Mouse (Mus musculus) neural tube, embryonic 11.5 days (tissue): Measurements from ENCODE around the gene 1190005I06Rik. TPM values are rescaled to one million over a fixed set of nuclear protein-coding genes. Genes with fewer than 3 reads are reported as not detected.
A peak's percentile ranks its signal among the peaks of the same experiment; 100 is the strongest.

Experiments used
- ATAC-seq: fragments of 200-750 bp; cut with Nextera tagmentation; 2 replicates; pipeline ENCODE4 v1.8.0; 2017; ENCODE audit warnings: moderate number of reproducible peaks, mild to moderate bottlenecking, moderate TSS enrichment, moderate library complexity; ENCODE audit not compliant: insufficient read depth, low FRiP score, low TSS enrichment
- DNase-seq: peaks from one replicate; pipeline ENCODE4 v3.0.0-alpha.2; 2015; ENCODE audit warnings: low spot score
- H3K27ac ChIP-seq: fragments of 300-500 bp; sonication (generic); 2 replicates; pipeline ENCODE4 v1.5.1; 2014; ENCODE audit warnings: low read depth, mild to moderate bottlenecking, low read length
- H3K27me3 ChIP-seq: fragments of 300-500 bp; sonication (generic); 2 replicates; pipeline ENCODE4 v1.6.1; 2014; ENCODE audit warnings: mild to moderate bottlenecking, low read length, mixed read lengths; ENCODE audit not compliant: control insufficient read depth, insufficient read depth
- H3K36me3 ChIP-seq: fragments of 300-500 bp; sonication (generic); 2 replicates; pipeline ENCODE4 v1.6.1; 2014; ENCODE audit warnings: mild to moderate bottlenecking, low read length, moderate library complexity, mixed read lengths; ENCODE audit not compliant: control insufficient read depth, insufficient read depth
- H3K4me1 ChIP-seq: fragments of 300-500 bp; sonication (generic); 2 replicates; pipeline ENCODE4 v1.6.1; 2014; ENCODE audit warnings: low read length, mixed read lengths; ENCODE audit not compliant: control insufficient read depth, insufficient read depth
- H3K4me2 ChIP-seq: fragments of 300-500 bp; sonication (generic); 2 replicates; pipeline ENCODE4 v1.6.1; 2014; ENCODE audit warnings: low read depth, mild to moderate bottlenecking, moderate library complexity
- H3K4me3 ChIP-seq: fragments of 300-500 bp; sonication (generic); 2 replicates; pipeline ENCODE4 v1.5.1; 2014; ENCODE audit warnings: low read depth, low read length
- H3K9ac ChIP-seq: fragments of 300-500 bp; sonication (generic); 2 replicates; pipeline ENCODE4 v1.6.1; 2014; ENCODE audit warnings: mild to moderate bottlenecking, low read length
- H3K9me3 ChIP-seq: fragments of 300-500 bp; sonication (generic); 2 replicates; pipeline ENCODE4 v1.6.1; 2016; ENCODE audit warnings: low read length; ENCODE audit not compliant: control insufficient read depth
- WGBS: fragments of 180-500 bp; shearing (Covaris S2); extraction: QIAGEN DNeasy Blood & Tissue Kit; methylation state at CpG from one replicate; pipeline ENCODE4 v1.1.7; 2014; 5-methylcytosine and 5-hydroxymethylcytosine counted together
- polyA plus RNA-seq: library from polyadenylated mRNA; unstranded; fragments of >200 nt; fragmentation: Nextera tagmentation; extraction: Ambion mirVana; gene quantifications from 2 replicates; pipeline ENCODE4 v1.2.1, GENCODE M21; 2014

1190005I06Rik gene
- polyA plus RNA-seq, 1 experiment from 2014 or later: 2.5 TPM

GRCm38 (mm10) chr8:120631441-120632375, 15.7 kb downstream of the 1190005I06Rik start:
- ATAC-seq (no peak), DNase-seq (no peak)
- Histone ChIP-seq H3K9ac (no peak overlapping the region), H3K27me3 (peaks cover 18% of the 10 kb centered on the region), H3K4me3 (no peak overlapping the region), H3K36me3 (no peaks in the 10 kb centered on the region), H3K4me2 (no peak overlapping the region), H3K9me3 (no peaks in the 10 kb centered on the region), H3K4me1 (peaks cover 14% of the 10 kb centered on the region), H3K27ac (no peak overlapping the region)
- WGBS: 78% methylated on average over 21 of the region's 21 CpGs

DNA sequence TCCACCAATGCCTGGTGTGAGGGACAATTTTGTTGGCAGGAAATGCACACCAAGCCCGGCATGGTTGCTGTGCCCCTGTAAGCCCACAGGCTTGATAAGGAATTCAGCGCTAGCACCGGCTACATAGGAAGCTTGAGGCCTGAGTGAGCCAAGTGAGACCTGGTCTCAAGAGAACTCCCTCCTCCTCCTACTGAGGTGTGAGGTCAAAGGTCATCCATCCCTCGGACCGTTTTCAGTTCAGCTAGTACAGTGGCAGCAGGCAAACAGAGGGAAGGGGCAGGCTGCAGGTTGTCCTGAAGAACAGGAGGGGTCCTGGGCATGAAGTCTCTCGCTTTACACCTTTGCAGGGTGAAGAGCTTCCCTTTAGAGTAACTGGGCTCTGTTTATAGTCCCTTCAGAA, 16.6 kb downstream of the 1190005I06Rik start:
- 39% methylated on average over 6 of the region's 6 CpGs for WGBS
- peaks cover 18% of the 10 kb centered on the region for H3K27me3 ChIP-seq
- no peak overlapping the region for H3K4me3 ChIP-seq

GRCm38 (mm10) chr8:120630031-120630430, 17.4 kb downstream of the 1190005I06Rik start:
- H3K4me2 ChIP-seq: no peak overlapping the region
- H3K27me3 ChIP-seq: peaks cover 14% of the 10 kb centered on the region
- peaks cover 14% of the 10 kb centered on the region for H3K4me1 ChIP-seq
- H3K27ac ChIP-seq: no peak overlapping the region
- no peak for ATAC-seq
- no peaks in the 10 kb centered on the region for H3K9me3 ChIP-seq
- H3K36me3 ChIP-seq: no peaks in the 10 kb centered on the region
- no peak overlapping the region for H3K4me3 ChIP-seq
- 59% methylated on average over 5 of the region's 5 CpGs for WGBS
- no peak overlapping the region for H3K9ac ChIP-seq
- no peak for DNase-seq

More for the DNA sequence above, 16.6 kb downstream of the 1190005I06Rik start:
- H3K36me3 ChIP-seq: no peaks in the 10 kb centered on the region
- H3K9ac ChIP-seq: no peak overlapping the region
- ATAC-seq (no peak), DNase-seq (no peak)
- no peaks in the 10 kb centered on the region for H3K9me3 ChIP-seq
- peaks cover 14% of the 10 kb centered on the region for H3K4me1 ChIP-seq
- no peak overlapping the region for H3K4me2 ChIP-seq
- H3K27ac ChIP-seq: no peak overlapping the region

DNA sequence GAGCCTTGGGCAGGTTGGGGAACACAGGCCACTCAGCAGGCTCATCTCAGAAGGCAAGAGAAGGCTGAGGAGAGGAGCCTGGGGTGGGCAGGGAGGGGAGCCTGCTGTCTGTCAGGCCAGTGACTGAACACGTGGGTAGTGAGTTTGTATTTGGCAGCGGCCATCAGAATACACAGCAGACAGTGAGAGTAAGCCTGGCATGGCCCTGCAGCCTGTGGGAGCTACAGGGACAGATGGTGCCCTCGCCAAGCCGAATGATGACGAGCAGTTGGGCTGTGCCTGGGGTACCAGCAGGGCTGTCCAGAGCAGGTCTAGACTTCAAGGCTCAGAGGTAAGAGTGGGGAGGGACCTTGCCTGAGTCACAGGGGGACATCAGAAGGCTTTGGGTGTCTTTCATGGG, 20.1 kb downstream of the 1190005I06Rik start:
- Histone ChIP-seq H3K36me3 (no peaks in the 10 kb centered on the region), H3K9me3 (no peaks in the 10 kb centered on the region), H3K9ac (no peak overlapping the region), H3K27me3 (no peaks in the 10 kb centered on the region), H3K27ac (no peak overlapping the region), H3K4me3 (no peak overlapping the region), H3K4me2 (no peak overlapping the region), H3K4me1 (no peaks in the 10 kb centered on the region)
- ATAC-seq: no peak
- 85% methylated on average over 5 of the region's 5 CpGs for WGBS
- no peak for DNase-seq

DNA sequence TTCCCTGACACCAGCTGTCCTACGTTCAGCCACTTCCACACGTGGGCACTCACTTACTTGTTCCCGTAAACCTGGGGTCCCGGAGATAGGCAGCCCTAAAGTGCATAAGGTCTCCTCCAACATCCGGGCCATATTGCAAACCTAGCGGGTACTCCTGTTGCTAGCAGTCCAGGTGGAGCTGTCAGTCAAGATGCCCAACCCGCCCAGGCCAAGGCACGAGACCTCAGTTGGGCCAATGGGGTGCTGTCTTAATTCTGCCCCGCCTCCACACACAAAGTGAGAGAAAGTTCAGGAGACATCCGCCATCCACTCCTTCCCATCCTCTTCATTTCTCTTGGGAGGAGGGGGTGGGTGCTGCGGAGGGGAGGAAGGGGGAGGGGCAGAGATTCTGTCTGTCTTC, 21.0 kb downstream of the 1190005I06Rik start:
- H3K9me3 ChIP-seq: no peaks in the 10 kb centered on the region
- H3K4me3 ChIP-seq: no peak overlapping the region
- no peak overlapping the region for H3K27ac ChIP-seq
- ATAC-seq (no peak), DNase-seq (no peak)
- no peaks in the 10 kb centered on the region for H3K36me3 ChIP-seq
- H3K4me2 ChIP-seq: no peak overlapping the region
- no peaks in the 10 kb centered on the region for H3K27me3 ChIP-seq
- no peak overlapping the region for H3K9ac ChIP-seq
- 52% methylated on average over 11 of the region's 11 CpGs for WGBS
- no peaks in the 10 kb centered on the region for H3K4me1 ChIP-seq

- Histone ChIP-seq H3K27me3 (no peaks in the 10 kb centered on the region), H3K4me3 (no peak overlapping the region), H3K27ac (no peak overlapping the region), H3K9ac (no peak overlapping the region), H3K36me3 (no peaks in the 10 kb centered on the region), H3K4me2 (no peak overlapping the region), H3K9me3 (no peaks in the 10 kb centered on the region), H3K4me1 (no peaks in the 10 kb centered on the region)
- ATAC-seq (no peak), DNase-seq (no peak)
- WGBS: 39% methylated on average over 2 of the region's 2 CpGs
Measured at GRCm38 (mm10) chr8:120623608-120624007, 23.8 kb downstream of the 1190005I06Rik start.

DNA sequence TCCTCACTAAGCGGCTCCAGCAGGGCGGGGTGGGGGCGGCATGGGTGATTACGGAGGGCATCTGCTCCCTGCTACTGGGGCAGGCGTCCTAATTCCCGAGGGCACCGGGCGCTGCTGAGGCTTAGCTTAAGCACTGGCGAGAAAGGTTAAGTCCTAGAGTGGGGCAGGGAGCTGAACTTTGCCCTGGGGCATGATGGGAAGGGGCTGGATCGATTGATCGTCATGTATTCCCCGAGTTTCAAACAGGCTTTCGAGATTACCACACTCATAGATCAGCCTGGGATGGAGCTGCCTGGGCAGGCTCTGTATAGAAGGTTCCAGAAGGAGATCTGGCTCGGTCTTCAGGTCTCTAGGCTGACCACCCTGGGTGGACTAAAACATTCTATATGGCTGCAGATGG, 25.3 kb downstream of the 1190005I06Rik start:
- Histone ChIP-seq H3K9ac (no peak overlapping the region), H3K36me3 (no peaks in the 10 kb centered on the region), H3K27ac (no peak overlapping the region), H3K27me3 (no peaks in the 10 kb centered on the region), H3K4me2 (no peak overlapping the region), H3K4me1 (no peaks in the 10 kb centered on the region), H3K9me3 (no peaks in the 10 kb centered on the region), H3K4me3 (no peak overlapping the region)
- ATAC-seq (no peak), DNase-seq (no peak)
- WGBS: 73% methylated on average over 14 of the region's 14 CpGs

GRCm38 (mm10) chr8:120620441-120620840, 27.0 kb downstream of the 1190005I06Rik start:
- Histone ChIP-seq H3K4me3 (no peak overlapping the region), H3K36me3 (no peaks in the 10 kb centered on the region), H3K4me2 (no peak overlapping the region), H3K4me1 (peaks cover 4% of the 10 kb centered on the region; the same call in 1 of the 2 replicates), H3K9ac (peak overlapping the region; percentile 26; the same call in 1 of the 2 replicates), H3K27me3 (no peaks in the 10 kb centered on the region), H3K9me3 (no peaks in the 10 kb centered on the region), H3K27ac (no peak overlapping the region)
- ATAC-seq (no peak), DNase-seq (no peak)
- WGBS: 66% methylated on average over 7 of the region's 7 CpGs
